Mouse (Mus musculus) MEL (cell line): ENCODE results near the gene Yrdc. TPM values are rescaled to one million over a fixed set of nuclear protein-coding genes. Genes with fewer than 3 reads are reported as not detected.

Source experiments
- DNase-seq: peaks from one replicate; pipeline ENCODE4 v3.0.0; 2011; ENCODE audit warnings: low read depth, low spot score
- H3K27ac ChIP-seq: 2 replicates; pipeline ENCODE4 v1.5.1; 2012; ENCODE audit warnings: low read depth, mild to moderate bottlenecking, control low read depth, low read length, moderate library complexity; ENCODE audit not compliant: control insufficient read depth
- H3K27me3 ChIP-seq, 2 experiments: fragments of 150-350 bp in 1 of 2; sonication (generic) in 1 of 2; 2 replicates each; pipeline ENCODE4 v1.6.1; 2012; ENCODE audit warnings: low read length in 2 of 2, mild to moderate bottlenecking in 2 of 2, improper control_type of control experiment in 1 of 2, moderate library complexity in 1 of 2; ENCODE audit not compliant: insufficient read depth in 2 of 2, control insufficient read depth in 1 of 2
- H3K36me3 ChIP-seq, 2 experiments: 2 replicates each; pipeline ENCODE4 v1.6.1; 2012 to 2014; ENCODE audit warnings: low read length in 2 of 2, improper control_type of control experiment in 1 of 2, inconsistent platforms in 1 of 2, mild to moderate bottlenecking in 1 of 2; ENCODE audit not compliant: insufficient read depth in 2 of 2, control insufficient read depth in 1 of 2
- H3K4me1 ChIP-seq, 2 experiments: fragments of 150-350 bp in 1 of 2; sonication (generic) in 1 of 2; 2 replicates each; pipeline ENCODE4 v1.6.1; 2012; ENCODE audit warnings: low read length in 2 of 2, improper control_type of control experiment in 1 of 2, mild to moderate bottlenecking in 1 of 2; ENCODE audit not compliant: insufficient read depth in 2 of 2, control insufficient read depth in 1 of 2
- H3K4me3 ChIP-seq, 2 experiments: fragments of 150-350 bp in 1 of 2; sonication (generic) in 1 of 2; 2 replicates each; pipeline ENCODE4 v1.5.1; 2012; ENCODE audit warnings: low read depth in 2 of 2, low read length in 2 of 2, mild to moderate bottlenecking in 2 of 2, moderate library complexity in 2 of 2, control low read depth in 1 of 2, improper control_type of control experiment in 1 of 2; ENCODE audit not compliant: control insufficient read depth in 1 of 2, insufficient read depth in 1 of 2
- H3K79me2 ChIP-seq: 2 replicates; pipeline ENCODE4 v1.6.1; 2012; ENCODE audit warnings: mild to moderate bottlenecking, low read length, moderate library complexity; ENCODE audit not compliant: control insufficient read depth, poor library complexity, insufficient read depth
- H3K9ac ChIP-seq: 2 replicates; pipeline ENCODE4 v1.6.1; 2012; ENCODE audit warnings: low read depth, mild to moderate bottlenecking, control low read depth, low read length, moderate library complexity; ENCODE audit not compliant: control insufficient read depth, poor library complexity, severe bottlenecking
- H3K9me3 ChIP-seq: fragments of 150-350 bp; sonication (generic); replicated peaks from 2 replicates; pipeline ENCODE4 v1.6.1; 2012; ENCODE audit warnings: mild to moderate bottlenecking, low read length, improper control_type of control experiment, moderate library complexity; ENCODE audit not compliant: insufficient read depth
- BHLHE40 ChIP-seq: IDR thresholded peaks from 2 replicates; pipeline ENCODE4 v1.6.1; 2012; ENCODE audit warnings: low read depth, mild to moderate bottlenecking, inconsistent platforms, low read length, improper control_type of control experiment, borderline replicate concordance
- CHD1 ChIP-seq: IDR thresholded peaks from 2 replicates; pipeline ENCODE4 v1.6.1; 2012; ENCODE audit warnings: low read depth, mild to moderate bottlenecking, inconsistent platforms, low read length, improper control_type of control experiment
- CHD2 ChIP-seq: IDR thresholded peaks from 2 replicates; pipeline ENCODE4 v1.6.1; 2011; ENCODE audit warnings: low read length, improper control_type of control experiment
- CTCF ChIP-seq, 3 experiments: IDR thresholded peaks in 2 of 3; conservative IDR thresholded peaks in 1 of 3; 2 replicates each; pipeline ENCODE4 v1.5.1; 2011 to 2012; ENCODE audit warnings: low read length in 3 of 3, low read depth in 2 of 3, mild to moderate bottlenecking in 2 of 3, improper control_type of control experiment in 1 of 3, inconsistent platforms in 1 of 3, mixed read lengths in 1 of 3, moderate library complexity in 1 of 3; ENCODE audit not compliant: control insufficient read depth in 1 of 3, insufficient read depth in 1 of 3, poor library complexity in 1 of 3, severe bottlenecking in 1 of 3
- E2F4 ChIP-seq: IDR thresholded peaks from 2 replicates; pipeline ENCODE4 v1.6.1; 2011; ENCODE audit warnings: low read depth, low read length, improper control_type of control experiment, borderline replicate concordance
- EP300 ChIP-seq, 2 experiments: IDR thresholded peaks; 2 replicates each; pipeline ENCODE4 v1.6.1; 2011; ENCODE audit warnings: improper control_type of control experiment in 2 of 2, low read length in 2 of 2, low read depth in 1 of 2, mild to moderate bottlenecking in 1 of 2
- JUND ChIP-seq: IDR thresholded peaks from 2 replicates; pipeline ENCODE4 v1.6.1; 2011; ENCODE audit warnings: low read depth, mild to moderate bottlenecking, improper control_type of control experiment, low read length
- KAT2A ChIP-seq: conservative IDR thresholded peaks from 2 replicates; pipeline ENCODE4 v1.6.1; 2012; ENCODE audit warnings: low read depth, low read length, improper control_type of control experiment, inconsistent platforms
- MYC ChIP-seq: IDR thresholded peaks from 2 replicates; pipeline ENCODE4 v1.6.1; 2011; ENCODE audit warnings: low read depth, mild to moderate bottlenecking, low read length, improper control_type of control experiment, moderate library complexity
- POLR2A ChIP-seq, 2 experiments: IDR thresholded peaks; 2 replicates each; pipeline ENCODE4 v1.6.1; 2011 to 2012; ENCODE audit warnings: low read length in 2 of 2, mild to moderate bottlenecking in 2 of 2, control low read depth in 1 of 2, improper control_type of control experiment in 1 of 2, low read depth in 1 of 2, moderate library complexity in 1 of 2; ENCODE audit not compliant: control insufficient read depth in 1 of 2, insufficient read depth in 1 of 2, poor library complexity in 1 of 2
- RCOR1 ChIP-seq: IDR thresholded peaks from 2 replicates; pipeline ENCODE4 v1.6.1; 2012; ENCODE audit warnings: low read depth, mild to moderate bottlenecking, inconsistent platforms, low read length, improper control_type of control experiment
- SMC3 ChIP-seq: IDR thresholded peaks from 2 replicates; pipeline ENCODE4 v1.6.1; 2011; ENCODE audit warnings: low read depth, low read length, improper control_type of control experiment
- TBP ChIP-seq: IDR thresholded peaks from 2 replicates; pipeline ENCODE4 v1.8.0; 2011; ENCODE audit warnings: low read depth, low read length, improper control_type of control experiment
- UBTF ChIP-seq: IDR thresholded peaks from 2 replicates; pipeline ENCODE4 v1.6.1; 2012; ENCODE audit warnings: low read depth, mild to moderate bottlenecking, inconsistent platforms, low read length, improper control_type of control experiment, moderate library complexity, borderline replicate concordance; ENCODE audit not compliant: insufficient read depth
- USF1 ChIP-seq: IDR thresholded peaks from 2 replicates; pipeline ENCODE4 v1.6.1; 2014; ENCODE audit warnings: low read depth, mild to moderate bottlenecking, inconsistent platforms, low read length, improper control_type of control experiment, moderate library complexity
- USF2 ChIP-seq, 2 experiments: IDR thresholded peaks; 2 replicates each; pipeline ENCODE4 v1.6.1; 2011 to 2012; ENCODE audit warnings: improper control_type of control experiment in 2 of 2, low read length in 2 of 2, borderline replicate concordance in 1 of 2, inconsistent platforms in 1 of 2, low read depth in 1 of 2, mild to moderate bottlenecking in 1 of 2; ENCODE audit not compliant: insufficient read depth in 1 of 2
- ZKSCAN1 ChIP-seq: IDR thresholded peaks from 2 replicates; pipeline ENCODE4 v1.6.1; 2012; ENCODE audit warnings: low read depth, mild to moderate bottlenecking, inconsistent platforms, low read length, improper control_type of control experiment, moderate library complexity
- ZNF384 ChIP-seq: IDR thresholded peaks from 2 replicates; pipeline ENCODE4 v1.6.1; 2012; ENCODE audit warnings: low read depth, mild to moderate bottlenecking, inconsistent platforms, low read length, improper control_type of control experiment
- polyA plus RNA-seq, 2 experiments: library from polyadenylated mRNA; stranded (reverse) in 1 of 2; unstranded in 1 of 2; fragments of >175 nt in 1 of 2; fragments of >200 nt in 1 of 2; gene quantifications; 2 replicates each; pipeline versions ENCODE4 v1.2.1 to v1.2.4; 2012; ENCODE audit warnings: low replicate concordance in 2 of 2, low read depth in 1 of 2; ENCODE audit not compliant: insufficient read length in 2 of 2, insufficient read depth in 1 of 2, missing spikeins in 1 of 2
- total RNA-seq: library from RNA; depleted of rRNA; stranded (reverse); fragments of 300-350 nt; gene quantifications from 2 replicates; pipeline ENCODE4 v1.2.3, GENCODE M21; 2012

Gene Yrdc
- total and polyA plus RNA-seq, 3 experiments = 105 to 107 TPM; not detected in 1

DNA sequence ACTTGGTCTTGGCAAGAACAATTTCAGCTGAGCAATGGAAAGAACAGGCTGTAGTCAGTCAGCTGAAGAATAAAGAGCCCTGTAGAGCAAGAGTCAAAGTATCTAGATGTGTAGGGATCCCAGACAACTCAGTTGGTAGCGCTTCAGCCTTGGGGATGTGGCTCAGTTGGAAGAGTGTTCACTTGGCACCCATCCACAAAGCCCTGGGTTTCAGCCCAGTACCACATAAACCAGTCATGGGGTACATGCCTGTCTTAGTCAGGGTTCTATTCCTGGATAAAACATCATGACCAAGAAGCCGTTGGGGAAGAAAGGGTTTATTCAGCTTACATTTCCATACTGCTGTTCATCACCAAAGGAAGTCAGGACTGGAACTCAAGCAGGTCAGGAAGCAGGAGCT is 39.5 kb downstream of the Yrdc start (continued):
- TF ChIP-seq RCOR1 = no peak
- no peak for TF ChIP-seq KAT2A

DNA sequence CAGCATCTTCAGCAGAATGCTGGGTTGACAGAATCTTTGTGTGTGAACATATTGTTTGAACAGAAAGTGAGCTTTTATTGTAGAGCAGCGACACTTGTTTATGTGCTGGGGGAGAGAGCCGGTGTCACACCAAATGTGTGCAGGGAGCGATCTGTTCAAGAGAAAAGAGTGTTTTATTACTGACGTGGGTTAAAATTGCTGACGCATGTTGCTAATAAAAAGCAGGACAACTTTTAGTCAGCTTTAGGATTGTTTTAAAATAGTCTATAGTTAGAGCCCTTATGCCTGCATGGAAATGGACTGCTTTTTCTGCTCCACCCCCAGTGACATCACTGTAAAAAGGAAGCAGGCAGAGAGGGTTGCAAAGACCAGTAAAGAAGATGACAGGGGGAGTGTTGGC is 40.4 kb downstream of the Yrdc start:
- Histone ChIP-seq H3K36me3 (no peaks in the 10 kb centered on the region), H3K4me1 (no peaks in the 10 kb centered on the region), H3K4me3 (no peak overlapping the region), H3K27me3 (peaks cover 0 to 2% of the 10 kb centered on the region in 2 experiments; a peak in 1 of 4 replicates), H3K9me3 (no peaks in the 10 kb centered on the region), H3K27ac (no peak overlapping the region), H3K9ac (no peak overlapping the region), H3K79me2 (no peaks in the 10 kb centered on the region)
- TF ChIP-seq SMC3 (no peak), MYC (no peak), ZKSCAN1 (no peak)
- no peak for DNase-seq

DNA sequence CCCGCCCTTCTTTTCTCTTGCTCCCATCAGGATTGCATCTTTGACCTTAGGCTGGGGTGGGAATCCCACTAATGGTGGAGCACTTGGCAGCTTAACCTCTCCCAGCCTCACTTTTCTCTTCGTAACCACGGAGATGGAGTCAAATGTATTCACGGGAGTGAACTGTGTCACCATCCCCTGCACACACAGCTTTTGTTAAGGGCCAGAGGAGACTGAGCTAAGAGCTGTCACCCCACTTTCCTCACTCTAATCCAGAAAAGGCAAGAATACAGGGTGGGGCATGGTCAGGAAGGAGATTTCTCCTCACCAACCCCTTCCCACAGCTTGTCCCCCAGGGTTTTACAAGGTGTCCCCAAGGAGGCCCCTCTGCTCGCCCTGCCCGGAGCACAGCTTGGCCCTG is 43.3 kb downstream of the Yrdc start:
- no peaks in the 10 kb centered on the region for H3K79me2 ChIP-seq
- no peak for DNase-seq
- TF ChIP-seq E2F4 (no peak), KAT2A (no peak), CHD1 (no peak)
- TF ChIP-seq, all 39 proteins: peak for 0
- Histone ChIP-seq H3K36me3 (no peaks in the 10 kb centered on the region), H3K4me3 (no peak overlapping the region), H3K4me1 (no peaks in the 10 kb centered on the region), H3K9me3 (no peaks in the 10 kb centered on the region), H3K27ac (no peak overlapping the region), H3K27me3 (peaks cover 0 to 2% of the 10 kb centered on the region in 2 experiments; a peak in 1 of 4 replicates), H3K9ac (no peak overlapping the region)

DNA sequence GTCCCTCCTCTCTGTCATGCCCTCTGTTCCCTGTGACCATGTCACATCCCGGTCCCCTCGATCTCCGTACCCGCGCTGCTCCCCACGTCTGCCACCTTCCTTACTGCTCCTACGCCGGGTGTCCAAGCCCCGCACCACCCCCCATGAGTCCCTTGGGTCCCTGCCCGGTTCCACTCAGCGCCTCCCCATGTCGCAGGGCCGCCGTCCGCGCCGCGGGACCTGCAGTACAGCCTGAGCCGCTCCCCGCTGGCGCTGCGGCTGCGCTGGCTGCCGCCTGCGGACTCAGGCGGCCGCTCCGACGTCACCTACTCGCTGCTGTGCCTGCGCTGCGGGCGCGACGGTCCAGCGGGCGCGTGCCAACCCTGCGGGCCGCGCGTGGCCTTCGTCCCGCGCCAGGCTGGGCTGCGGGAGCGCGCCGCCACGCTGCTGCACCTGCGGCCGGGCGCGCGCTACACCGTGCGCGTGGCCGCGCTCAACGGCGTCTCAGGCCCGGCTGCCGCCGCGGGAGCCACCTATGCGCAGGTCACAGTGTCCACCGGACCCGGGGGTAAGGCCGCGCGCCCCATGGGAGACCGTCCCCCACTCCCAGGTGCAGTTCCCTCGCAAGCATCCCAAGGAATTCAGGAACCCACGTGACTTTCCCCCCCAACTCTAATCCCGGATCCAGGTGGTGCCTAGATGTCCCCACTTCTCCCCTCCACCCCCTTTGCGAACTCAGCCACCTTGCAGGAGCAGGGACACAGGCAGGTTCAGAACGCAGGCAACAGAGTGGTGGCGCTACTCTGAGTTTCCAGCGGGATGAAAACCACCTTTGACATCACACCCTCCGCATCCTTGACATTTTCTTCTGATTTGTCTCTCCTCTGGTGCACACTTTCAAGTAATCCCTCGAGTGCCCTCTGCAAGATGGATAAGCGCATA is 44.3 kb downstream of the Yrdc start:
- Histone ChIP-seq H3K27me3 (peaks cover 0 to 2% of the 10 kb centered on the region in 2 experiments; a peak in 1 of 4 replicates), H3K4me1 (no peaks in the 10 kb centered on the region), H3K79me2 (no peaks in the 10 kb centered on the region), H3K4me3 (no peak overlapping the region), H3K9me3 (no peaks in the 10 kb centered on the region), H3K36me3 (no peaks in the 10 kb centered on the region), H3K9ac (no peak overlapping the region), H3K27ac (no peak overlapping the region)
- TF ChIP-seq CTCF (IDR thresholded peaks at IDR 0.05 in 2 of 3, conservative IDR thresholded peaks at IDR 0.05 in 1 of 3; ENCODE audit: control insufficient read depth in 1 of 3, insufficient read depth in 1 of 3, low read depth in 2 of 3, low read length in 3 of 3, poor library complexity in 1 of 3, severe bottlenecking in 1 of 3) (no peak), SMC3 (no peak), USF2 (IDR thresholded peaks at IDR 0.05; ENCODE audit: borderline replicate concordance in 1 of 2, insufficient read depth in 1 of 2, low read depth in 1 of 2, low read length in 2 of 2) (no peak), USF1 (no peak), TBP (no peak), CHD2 (no peak), ZKSCAN1 (no peak), BHLHE40 (no peak), ZNF384 (no peak), EP300 (IDR thresholded peaks at IDR 0.05; ENCODE audit: low read depth in 1 of 2, low read length in 2 of 2) (no peak), UBTF (no peak), POLR2A (IDR thresholded peaks at IDR 0.05; ENCODE audit: control insufficient read depth in 1 of 2, insufficient read depth in 1 of 2, low read depth in 1 of 2, low read length in 2 of 2, poor library complexity in 1 of 2) (no peak), JUND (no peak)
- DNase-seq = no peak
